Mouse (Mus musculus): Measurements from ENCODE around the gene Syce1l.

Syce1l gene

DNA sequence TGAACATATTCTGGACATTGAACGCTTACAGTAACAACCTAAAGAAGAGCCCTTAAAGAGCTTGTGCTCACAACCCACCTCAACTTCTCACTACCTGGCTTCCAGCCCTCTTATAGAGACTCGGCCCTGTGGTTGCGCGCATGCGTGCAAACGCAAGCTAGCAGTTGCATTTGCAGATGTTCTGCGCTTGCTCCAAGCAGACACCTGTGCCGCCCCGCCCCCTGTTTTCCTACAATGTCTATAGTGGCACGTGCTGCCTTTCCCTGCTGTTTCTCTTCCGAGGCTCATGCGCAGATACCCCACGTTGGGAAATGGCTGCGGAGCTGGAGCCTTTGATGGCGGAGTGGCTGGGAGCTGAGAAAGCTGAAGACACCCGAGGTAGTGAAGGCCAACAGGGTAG is at the start of gene Syce1l:
TSS of gene Syce1l (plus strand) at position 288 of the 400 bp plus-strand sequence.
- DNase-seq (ENCODE audit: low spot score) = no peak

DNA sequence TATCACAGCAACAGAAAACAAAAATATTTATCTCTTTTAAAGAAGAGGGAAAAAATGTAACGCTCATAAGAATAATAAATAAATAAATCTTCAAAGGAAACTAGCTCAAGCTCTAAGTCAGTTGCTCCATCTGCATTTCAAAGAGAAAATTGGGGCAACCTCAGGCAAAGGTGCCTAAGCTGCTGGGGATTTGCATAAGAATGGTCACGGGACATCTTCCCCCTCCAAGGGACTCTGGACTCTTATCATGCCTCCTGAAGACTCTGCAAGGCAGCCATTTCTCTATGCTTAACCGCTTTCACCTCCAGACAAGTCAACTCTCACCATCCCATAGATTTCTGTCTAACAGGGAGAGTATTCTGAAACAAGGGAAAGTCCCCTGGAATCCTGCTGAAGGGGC is 44.6 kb upstream of the Syce1l start:
- DNase-seq (ENCODE audit: low spot score) = no peak

DNA sequence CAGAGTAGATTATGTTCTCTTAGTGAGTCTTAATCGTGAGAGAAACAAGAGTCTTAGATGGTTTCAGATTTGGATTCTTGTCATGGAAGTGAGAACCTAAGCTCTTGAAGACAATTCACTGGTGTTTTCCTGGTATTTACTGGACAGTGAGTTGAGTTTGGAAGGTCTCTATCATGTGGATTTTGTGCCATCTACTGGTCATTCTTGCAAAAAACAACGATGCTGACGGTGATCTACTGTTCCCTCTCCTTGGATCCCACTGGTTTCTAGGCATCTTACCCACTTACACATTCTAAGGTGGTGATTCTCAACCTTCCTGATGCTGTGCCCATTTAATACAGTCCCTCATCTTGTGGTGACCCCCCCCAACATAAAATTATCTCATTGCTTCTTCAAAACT is 10.4 kb upstream of the Syce1l start:
- peak; percentile 13 for DNase-seq (ENCODE audit: low spot score)

DNA sequence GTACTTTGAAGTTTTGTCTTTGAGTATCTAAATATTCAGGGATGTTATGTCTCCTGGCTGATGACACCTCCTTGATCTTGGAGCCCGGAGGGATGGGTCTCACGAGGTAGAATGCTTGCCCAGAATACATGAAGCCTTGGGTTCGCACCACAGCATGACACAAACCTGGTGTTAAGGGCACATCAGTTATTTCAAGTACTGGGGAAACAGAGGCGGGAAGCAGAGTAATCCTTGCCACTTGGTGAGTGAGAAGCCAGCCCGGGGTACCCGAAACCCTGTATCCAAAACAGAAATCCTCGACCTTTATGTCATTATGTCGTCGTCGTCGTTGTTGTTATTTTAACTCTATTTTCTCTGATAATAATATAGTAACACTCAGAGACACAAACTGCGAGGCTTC is 8.9 kb upstream of the Syce1l start:
- no peak for DNase-seq (ENCODE audit: low spot score)

DNA sequence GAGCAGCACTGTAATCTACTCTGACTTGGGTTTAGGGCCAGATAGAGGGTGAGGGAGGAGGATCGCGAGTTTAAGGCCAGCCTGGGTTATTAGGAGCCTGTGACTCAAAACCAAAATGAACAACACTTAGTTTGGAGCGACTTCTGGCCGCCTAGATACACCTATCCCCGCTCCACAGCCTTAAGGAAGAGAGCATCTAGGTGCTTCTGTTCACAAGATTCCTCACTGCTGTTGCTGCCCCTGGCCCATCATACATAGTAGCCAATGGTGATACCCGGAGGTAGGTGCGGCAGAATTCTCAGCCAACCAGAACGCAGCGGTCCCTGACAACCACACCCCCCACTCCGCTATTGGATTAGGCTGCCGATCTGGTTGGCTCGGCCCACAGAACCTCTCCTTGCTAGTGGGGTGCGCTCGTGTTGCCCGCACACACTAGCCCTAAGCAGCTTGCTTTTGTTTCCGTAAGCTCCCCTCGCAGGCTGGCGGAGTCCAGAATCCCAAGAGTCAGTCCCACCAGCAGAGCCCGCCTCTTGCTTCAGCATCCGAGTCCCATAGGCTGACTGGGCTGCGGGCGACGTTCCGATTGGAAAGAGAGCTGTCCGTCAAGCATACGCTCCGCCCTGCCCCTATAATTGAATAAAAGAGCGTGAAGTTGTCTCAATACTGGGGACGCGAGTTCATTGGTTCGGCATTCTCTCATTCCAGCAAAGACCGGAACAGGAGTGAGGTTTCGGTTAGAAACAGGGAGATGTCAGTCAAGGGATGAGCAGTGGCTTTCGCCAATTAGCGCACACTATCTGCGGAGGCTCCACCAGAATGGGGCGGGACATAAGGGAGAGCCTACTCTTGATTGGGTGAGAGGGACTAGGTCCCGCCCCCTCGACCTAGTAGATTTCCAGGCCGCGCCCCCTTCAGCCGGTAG is 8.1 kb upstream of the Syce1l start, which contains the start of gene Mon1b:
TSS of gene Mon1b (plus strand) at position 918 of the 922 bp plus-strand sequence.
- DNase-seq (ENCODE audit: low spot score) = peak; percentile 97

DNA sequence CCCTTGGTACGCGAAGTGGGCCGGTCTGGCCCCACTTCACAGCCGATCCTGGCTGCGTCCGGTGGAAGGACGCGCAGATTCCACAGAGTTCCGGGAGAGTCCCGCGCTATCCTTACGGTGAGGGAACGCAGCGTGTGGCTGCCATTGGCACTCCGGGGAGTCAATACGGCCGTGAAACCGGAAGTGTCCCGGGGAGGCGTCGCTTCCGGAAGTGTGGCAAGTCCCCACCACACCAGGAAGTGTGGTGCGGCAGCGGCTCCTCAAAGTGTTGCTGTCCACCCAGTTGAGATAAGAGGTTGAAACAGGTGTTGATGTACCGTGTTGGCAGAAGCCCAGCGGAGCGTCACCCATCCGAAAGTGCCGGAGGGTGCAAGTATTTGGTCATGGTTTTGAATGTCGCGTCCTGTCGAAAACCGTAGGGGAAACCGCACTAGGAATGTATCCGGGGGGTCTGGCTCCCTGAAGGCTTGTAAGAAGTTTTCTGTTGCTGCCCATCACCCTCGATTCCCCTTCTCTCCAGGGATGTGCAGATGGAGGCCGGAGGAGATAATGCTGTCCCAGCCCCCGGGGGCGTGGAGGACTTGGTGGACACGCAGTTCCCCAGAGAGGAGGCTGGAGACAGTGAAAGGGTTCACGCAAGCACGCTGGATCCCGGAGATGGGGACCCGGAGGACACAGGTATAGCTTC is 7.3 kb upstream of the Syce1l start:
- DNase-seq (ENCODE audit: low spot score) = peak; percentile 90

DNA sequence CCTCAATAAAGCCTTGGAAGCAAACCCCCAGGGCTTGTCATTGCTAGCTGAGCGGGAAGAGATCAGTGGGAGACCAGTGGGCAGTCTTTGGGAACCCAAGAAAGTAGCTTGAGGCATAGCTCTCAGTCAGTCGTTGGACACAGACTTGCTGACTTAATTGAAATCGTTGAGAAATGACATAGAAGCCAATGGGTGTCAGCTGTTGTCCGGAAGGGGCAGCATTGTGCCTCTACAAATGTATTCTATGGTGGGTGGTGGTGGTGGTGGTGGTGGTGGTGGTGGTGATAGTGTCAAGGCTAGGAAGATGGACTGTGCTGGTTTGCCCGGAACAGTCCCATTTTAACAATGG is 6.8 kb upstream of the Syce1l start:
- DNase-seq (ENCODE audit: low spot score) = no peak

DNA sequence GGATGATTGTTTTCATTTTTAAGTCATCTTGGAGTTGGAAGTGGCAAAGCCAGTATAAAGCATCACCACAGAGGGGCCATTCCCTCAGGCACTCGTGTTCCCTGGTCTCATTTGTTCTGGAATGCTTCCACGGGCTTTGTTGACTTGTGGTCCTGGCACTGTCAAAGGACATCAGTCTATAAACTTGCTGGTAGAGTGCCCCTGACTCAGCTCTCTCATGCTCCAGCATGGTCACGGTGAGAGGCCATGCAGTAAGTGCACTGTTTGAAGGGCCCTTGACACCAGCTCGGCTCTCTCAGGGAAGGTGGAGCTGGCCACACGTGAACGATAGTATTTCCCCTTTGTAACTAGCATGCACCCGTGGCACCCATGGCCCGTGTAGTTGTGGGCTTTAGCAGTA is 2.7 kb upstream of the Syce1l start:
- no peak for DNase-seq (ENCODE audit: low spot score)

DNA sequence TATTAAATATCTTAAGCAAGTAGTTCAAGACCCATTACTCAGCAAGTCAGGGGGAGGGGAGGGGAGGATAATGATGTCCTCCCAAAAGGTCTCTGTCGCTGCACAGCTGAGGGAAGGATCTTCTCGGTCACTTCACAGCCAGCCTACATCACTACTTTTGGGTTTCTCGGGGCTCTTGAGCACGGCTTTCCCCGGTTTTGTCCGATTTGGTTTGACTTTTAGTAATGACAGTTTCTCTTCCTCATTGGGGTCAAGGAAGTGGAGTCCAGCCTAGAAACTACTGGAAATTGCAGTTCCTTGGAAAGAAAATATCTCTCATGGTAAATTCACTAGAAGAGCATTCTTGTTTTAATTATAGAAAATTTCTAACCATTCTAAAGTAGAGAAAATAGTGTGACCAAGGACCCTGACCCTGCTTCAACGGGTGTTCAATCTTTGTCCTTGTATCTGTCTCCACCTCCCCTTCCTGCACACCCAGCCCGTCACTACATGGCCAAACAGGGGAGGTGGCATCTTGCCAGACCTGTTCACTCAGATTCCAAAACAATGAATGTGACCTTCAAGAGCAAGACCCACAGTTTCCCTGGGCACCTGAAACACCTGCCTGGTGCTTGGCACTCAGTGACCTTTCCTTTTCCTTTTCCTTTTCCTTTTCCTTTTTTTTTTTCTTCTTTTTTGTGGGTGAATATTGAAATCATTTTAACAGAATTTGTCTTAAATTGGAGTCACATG is 632 bp downstream of the Syce1l start:
- DNase-seq (ENCODE audit: low spot score) = peak; percentile 57

DNA sequence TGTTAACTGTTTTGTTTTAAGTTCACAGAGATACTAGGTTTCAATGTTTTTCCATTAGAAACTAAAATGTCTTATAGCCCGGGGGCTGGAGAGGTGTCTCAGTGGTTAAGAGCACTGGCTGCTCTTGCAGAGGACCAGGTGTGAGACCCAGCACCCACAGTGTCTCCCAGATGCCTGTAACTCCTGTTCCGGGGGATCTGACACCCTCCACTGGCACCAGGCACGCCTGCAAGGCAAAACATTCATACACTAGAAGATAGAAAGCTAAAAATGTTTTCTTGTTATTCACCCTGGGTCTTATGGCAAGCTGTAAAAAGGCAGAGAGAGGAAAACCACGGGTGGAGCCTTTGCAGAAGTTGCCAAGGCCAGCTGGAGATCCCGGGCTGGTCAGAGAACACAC is 2.2 kb downstream of the Syce1l start:
- no peak for DNase-seq (ENCODE audit: low spot score)

DNA sequence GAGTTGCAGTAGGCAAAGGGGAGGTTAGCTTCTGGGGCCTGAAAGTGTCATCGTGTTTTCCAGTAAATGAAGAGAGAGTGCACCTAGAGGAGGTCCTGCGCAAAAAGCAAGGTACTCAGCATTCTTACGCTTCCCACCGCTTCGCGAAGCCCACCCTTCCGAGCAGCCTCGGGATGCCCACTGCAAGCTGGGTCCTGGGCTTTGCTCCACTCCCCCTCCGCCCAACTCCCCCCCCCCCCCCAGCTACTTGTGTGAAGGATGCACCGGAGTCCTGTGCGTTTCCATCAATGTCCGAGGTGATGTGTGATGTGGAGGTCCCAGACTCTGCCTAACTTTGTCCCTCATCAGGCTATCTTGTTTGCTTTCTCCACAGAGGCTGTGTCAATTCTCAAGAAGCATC is 9.4 kb downstream of the Syce1l start:
- DNase-seq (ENCODE audit: low spot score) = no peak

DNA sequence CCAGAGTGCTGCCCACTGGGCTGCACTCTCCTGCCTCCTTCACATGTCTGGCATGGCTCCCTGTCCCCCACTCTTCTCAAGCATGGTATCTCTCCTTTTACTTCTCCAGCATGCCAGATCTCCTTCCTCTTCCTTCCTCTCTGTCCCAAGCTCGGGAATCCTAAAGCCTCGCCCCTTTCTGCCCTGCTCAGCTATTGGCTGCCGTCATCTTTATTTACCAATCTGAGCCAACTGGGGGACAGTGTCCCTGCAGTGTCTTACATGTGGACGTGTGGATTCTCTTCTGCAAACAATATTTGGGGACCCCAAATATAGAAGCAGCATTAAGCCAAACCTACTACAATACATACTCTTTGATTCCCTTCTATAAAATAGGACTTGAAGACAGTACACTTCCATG is 10.1 kb downstream of the Syce1l start:
- no peak for DNase-seq (ENCODE audit: low spot score)

DNA sequence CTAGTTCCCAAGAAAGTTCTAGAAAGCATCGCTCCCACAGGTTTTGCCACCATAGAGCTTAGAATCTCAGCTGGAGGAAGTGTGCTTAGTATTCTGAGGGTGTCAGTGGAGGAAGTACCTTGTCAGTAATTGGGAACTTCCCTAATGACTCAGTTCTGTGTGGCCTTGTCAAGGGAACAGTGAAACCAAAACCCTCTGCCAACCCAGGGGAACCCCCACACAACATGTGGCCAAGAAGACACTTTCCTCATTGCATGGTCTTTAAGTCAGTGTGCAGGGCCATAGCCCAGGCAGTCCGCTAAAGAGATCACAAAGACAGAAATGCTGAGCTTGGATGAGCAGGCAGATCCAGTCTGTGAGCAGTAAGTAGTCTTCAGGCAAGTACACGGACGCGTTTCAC is 13.1 kb downstream of the Syce1l start:
- no peak for DNase-seq (ENCODE audit: low spot score)

DNA sequence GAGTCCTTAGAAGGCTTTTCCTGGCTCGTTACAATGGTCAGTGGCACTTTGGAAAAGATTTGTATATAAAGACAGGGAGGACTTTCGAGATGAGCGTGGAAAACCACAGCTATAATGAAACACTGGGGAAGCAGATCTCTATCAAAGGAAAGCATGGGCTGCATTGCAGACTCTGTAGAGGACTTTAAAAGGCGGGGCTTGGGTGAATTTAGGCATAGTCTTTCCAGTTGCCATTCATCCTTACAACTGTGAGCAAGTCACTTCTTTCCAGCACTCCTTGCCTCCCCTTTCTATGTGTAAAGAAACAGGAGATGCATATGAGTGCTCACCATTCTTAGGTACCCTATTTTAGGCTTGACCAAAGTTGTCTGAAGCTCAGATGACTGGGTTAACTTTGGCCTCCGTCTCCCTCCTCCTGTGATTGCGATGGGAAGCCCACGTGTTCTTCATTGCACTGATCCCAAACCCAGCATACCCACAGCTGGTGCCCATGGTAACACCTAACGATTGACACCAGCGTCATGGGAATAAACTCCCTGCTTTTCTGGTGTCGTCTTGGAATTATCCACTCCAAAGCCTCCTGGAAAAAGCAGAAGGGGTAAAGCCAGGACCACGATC is 13.8 kb downstream of the Syce1l start:
- no peak for DNase-seq (ENCODE audit: low spot score)

DNA sequence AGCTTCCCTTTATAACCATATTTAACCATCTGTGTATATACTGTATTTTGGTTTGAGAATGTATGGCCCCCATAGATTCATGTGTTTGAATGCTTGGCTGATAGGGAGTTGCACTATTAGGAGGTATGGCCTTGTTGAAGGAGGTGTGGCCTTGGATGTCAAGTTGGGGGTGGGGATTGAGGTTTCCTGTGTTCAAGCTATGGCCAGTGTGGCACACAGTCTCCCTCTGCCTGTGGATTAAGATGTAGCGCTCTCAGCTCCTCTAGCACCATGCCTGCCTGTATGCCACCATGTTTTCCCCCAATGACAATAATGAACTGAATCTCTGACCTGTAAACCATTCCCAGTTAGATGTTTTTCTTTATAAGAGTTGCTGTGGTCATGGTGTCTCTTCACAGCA is 17.1 kb downstream of the Syce1l start:
- DNase-seq (ENCODE audit: low spot score) = no peak

DNA sequence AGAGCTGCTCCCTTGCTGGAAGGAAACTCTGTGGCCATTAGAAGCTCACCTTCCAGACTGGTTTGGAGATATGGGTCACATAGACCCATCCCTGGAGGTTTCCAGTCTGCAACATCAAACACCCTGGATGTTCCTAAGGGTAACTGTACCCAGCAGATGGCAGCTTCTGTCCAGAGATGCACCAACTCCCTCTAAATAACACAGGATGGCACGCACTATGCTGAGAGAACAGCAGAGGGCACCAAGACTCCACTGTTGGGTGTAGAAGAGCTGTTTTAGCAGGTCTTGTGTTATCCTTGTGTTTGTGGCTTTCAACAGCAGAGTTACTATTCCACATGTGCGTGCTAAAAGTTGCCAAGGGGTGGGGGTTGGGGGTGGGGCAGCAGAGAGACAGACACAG is 21.5 kb downstream of the Syce1l start:
- DNase-seq (ENCODE audit: low spot score) = peak; percentile 86

DNA sequence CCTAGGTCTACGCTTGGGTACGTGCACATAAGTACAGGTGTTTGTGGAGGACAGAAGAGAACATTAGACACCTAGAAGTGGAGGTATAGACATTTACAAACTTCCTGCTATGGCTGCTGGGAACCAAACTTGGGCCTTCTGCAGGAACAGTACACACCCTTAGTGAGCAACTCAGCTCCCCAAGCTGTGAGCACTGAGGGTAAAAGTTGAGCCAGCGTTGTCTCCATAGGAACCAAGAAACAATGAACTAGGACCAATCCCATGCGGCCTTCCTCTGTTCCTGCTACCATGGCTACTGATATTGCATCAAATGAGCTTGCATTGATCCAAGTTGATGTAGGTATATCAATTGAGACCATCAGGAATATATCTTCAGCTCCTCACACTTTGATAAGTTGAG is 22.0 kb downstream of the Syce1l start:
- no peak for DNase-seq (ENCODE audit: low spot score)

DNA sequence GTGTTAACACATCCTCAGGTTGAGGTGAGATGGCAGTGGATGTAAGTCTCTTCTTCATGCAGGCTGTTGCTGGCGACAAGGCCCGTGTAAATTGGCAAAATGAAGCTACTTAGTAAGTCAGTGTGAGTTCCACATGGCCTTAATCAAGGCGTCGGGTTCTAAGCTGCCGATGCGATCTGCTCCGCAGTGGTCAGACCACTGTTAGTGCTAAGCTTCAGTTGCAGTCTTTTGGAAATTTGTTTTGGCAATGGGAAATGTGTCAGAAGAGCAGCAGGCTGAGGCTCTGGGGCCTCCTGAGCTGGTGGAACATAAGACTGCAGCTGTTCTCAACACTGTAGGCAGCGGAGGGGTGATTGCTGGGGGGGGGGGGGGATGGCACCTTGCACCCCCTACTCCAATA is 22.9 kb downstream of the Syce1l start:
- DNase-seq (ENCODE audit: low spot score) = no peak

DNA sequence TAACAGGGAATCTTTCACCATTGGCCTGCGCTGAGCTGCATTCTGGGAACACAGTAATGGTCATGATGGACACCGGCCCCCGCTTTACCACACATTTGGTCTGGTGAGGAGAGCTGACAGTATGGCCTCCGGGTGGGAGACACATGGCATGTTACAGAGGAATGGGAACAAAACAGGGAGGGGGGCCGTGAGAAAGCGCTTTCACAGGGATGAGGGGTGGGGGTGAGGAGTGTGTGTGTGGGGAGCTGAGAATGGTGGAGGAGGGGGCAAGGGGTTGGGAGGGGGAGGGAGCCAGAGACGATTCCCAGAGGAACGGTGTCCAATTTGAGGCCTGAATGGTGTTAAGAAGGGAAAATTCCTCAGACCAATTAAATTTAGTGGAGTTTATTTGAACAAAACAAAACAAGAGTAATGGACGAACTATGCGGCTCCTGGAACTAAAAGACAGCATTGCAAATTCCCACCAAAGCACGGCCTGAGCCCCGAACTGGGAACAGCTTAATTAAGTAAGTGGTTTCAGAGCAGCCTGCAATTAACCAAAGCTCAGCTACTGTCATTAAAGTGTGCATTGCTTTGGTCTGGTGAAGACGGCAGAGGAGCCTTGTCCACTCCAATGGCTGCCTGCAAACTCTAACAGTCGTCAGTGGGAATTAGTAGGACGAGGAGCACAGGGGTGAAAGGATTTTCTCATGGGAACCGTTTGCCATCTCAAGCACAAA is 23.9 kb downstream of the Syce1l start:
- no peak for DNase-seq (ENCODE audit: low spot score)

DNA sequence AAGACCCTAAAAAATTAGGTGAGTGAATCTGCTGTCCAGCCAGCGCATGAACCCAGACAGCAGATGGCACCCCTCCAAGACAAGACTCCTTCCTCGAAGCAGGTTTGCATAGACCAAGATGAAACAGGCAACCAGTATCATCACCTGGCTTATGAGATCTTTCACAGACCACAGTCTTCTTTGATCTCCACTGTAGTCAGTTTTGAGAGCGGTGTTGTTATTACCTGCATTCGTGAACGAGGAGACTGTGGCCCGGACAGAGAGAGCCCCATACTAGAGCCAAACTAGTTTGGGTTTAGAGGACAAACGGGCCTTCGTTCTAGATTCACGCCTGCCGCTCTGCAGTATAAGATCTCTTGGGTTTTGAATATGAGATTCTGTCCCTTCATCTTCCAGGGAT is 26.9 kb downstream of the Syce1l start:
- no peak for DNase-seq (ENCODE audit: low spot score)

DNA sequence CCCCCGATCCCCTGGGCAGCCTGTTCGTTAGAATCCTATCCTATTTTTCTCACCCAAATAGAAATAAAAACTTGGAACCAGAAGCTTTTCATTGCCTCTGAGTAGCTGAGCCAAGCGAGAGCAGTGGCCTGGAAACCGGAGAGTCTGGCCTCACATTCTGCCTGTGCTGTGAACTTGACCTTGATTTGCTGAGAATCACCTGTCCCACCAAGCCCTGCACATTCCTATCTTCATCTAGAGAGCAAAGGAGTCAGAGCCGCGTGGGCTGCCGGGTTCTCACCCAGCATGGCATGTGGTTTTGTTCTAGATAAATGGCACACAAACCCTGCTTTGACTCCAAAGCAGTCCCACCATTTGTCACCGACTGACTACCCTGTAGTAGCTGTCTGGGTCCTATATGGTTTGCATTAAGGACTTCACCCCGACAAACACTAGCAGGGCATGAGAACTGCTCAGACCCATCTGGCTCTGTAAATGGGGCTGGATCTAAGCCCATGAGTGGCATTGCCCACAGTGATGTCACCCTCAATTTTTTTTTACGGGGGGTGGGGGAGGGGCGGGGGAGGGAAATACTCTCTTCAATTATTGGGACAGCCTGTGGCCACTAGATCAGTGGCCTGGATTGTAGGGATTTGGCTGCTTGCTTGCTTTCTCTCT is 29.7 kb downstream of the Syce1l start:
- no peak for DNase-seq (ENCODE audit: low spot score)

Data from urinary bladder, postnatal 14 days (tissue).